In genomic region chr4:132064550-132064949, GRCm38 (mm10) we compare ENCODE assay signal across 20 mouse cellular contexts. TPM values are rescaled to one million over a fixed set of nuclear protein-coding genes. Genes with fewer than 3 reads are reported as not detected.
DNase-seq lines count a peak whose midpoint lies in the region; ATAC-seq and TF ChIP-seq lines count a peak whose summit lies in the region.
"Had no signal": no experiment of that assay in that cellular context is flagged by ENCODE, and none has a peak within 500 bp of the region (broad histone marks: within the 10 kb centered on the region; RNA-seq: fewer than 3 reads in every experiment).

No protein-coding gene starts in this region.

- WGBS in heart, embryonic 13.5 days, result 84% methylated on average over 5 of the region's 5 CpGs
- WGBS in liver, embryonic 14.5 days (ENCODE audit: insufficient replicate concordance), result 62% methylated on average over 5 of the region's 5 CpGs
- 70% methylated on average over 5 of the region's 5 CpGs for WGBS in stomach, postnatal 0 days
- WGBS in forebrain, embryonic 16.5 days, result 95% methylated on average over 5 of the region's 5 CpGs

- no peak overlapping the region for H3K9ac ChIP-seq in heart, embryonic 13.5 days
- peak overlapping the region; percentile 6; the same call in 1 of the 2 replicates for H3K9ac ChIP-seq in liver, embryonic 14.5 days (replicated peaks)
- no peak overlapping the region for H3K9ac ChIP-seq in stomach, postnatal 0 days (ENCODE audit: low read length)
- H3K9ac ChIP-seq in forebrain, embryonic 16.5 days (replicated peaks; ENCODE audit: low read depth, low read length), result no peak overlapping the region
- H3K9ac ChIP-seq: embryonic facial prominence, embryonic 13.5 days; forebrain, embryonic 13.5 days; heart, embryonic 15.5 days; lung, embryonic 14.5 days had no signal

- no peak for TF ChIP-seq EP300 in liver, embryonic 14.5 days (IDR thresholded peaks at IDR 0.05; ENCODE audit: low read depth)
- no peak for TF ChIP-seq EP300 in stomach, postnatal 0 days (optimal IDR thresholded peaks at IDR 0.05)

- H3K4me2 ChIP-seq in heart, embryonic 13.5 days, result peak overlapping the region; percentile 88
- H3K4me2 ChIP-seq in liver, embryonic 14.5 days (ENCODE audit: low read depth), result peak overlapping the region; percentile 100
- no peak overlapping the region for H3K4me2 ChIP-seq in stomach, postnatal 0 days (replicated peaks; ENCODE audit: low read depth)
- H3K4me2 ChIP-seq in forebrain, embryonic 16.5 days (ENCODE audit: low read length), result no peak overlapping the region
- H3K4me2 ChIP-seq: embryonic facial prominence, embryonic 13.5 days; forebrain, embryonic 13.5 days; heart, embryonic 15.5 days; lung, embryonic 14.5 days had no signal

- no peak for DNase-seq in heart, adult 8-10 months (ENCODE audit: low spot score)
- peak; percentile 30 for DNase-seq in lung, postnatal 36 days
- no peak for DNase-seq in lung, postnatal 14 days
- DNase-seq in liver, embryonic 14.5 days (ENCODE audit: low read depth in 3 of 3, low spot score in 3 of 3), result no peak
- DNase-seq in stomach, postnatal 0 days (ENCODE audit: low spot score), result peak; percentile 59
- DNase-seq: adrenal gland, postnatal 25 days; cerebellum, adult 8-10 months; kidney, postnatal 10 days; lung, embryonic 14.5 days; thymus, postnatal 25 days had no signal

- no peaks in the 10 kb centered on the region for H3K36me3 ChIP-seq in heart, embryonic 13.5 days
- peaks cover 77% of the 10 kb centered on the region for H3K36me3 ChIP-seq in liver, embryonic 14.5 days (replicated peaks; ENCODE audit: control insufficient read depth, insufficient read depth, low read depth)
- H3K36me3 ChIP-seq in stomach, postnatal 0 days (ENCODE audit: control insufficient read depth, insufficient read depth, low read length), result no peaks in the 10 kb centered on the region
- no peaks in the 10 kb centered on the region for H3K36me3 ChIP-seq in forebrain, embryonic 16.5 days (ENCODE audit: control insufficient read depth, insufficient read depth)
- H3K36me3 ChIP-seq: embryonic facial prominence, embryonic 13.5 days; heart, embryonic 15.5 days had no signal

- no peak overlapping the region for H3K27ac ChIP-seq in heart, embryonic 13.5 days (replicated peaks)
- H3K27ac ChIP-seq in liver, embryonic 14.5 days, result peak overlapping the region; percentile 50
- peak overlapping the region; percentile 74 for H3K27ac ChIP-seq in stomach, postnatal 0 days (replicated peaks)
- no peak overlapping the region for H3K27ac ChIP-seq in forebrain, embryonic 16.5 days (ENCODE audit: low read length)
- H3K27ac ChIP-seq: embryonic facial prominence, embryonic 13.5 days; forebrain, embryonic 13.5 days; heart, embryonic 15.5 days; hindbrain, postnatal 0 days had no signal

- peak overlapping the region; percentile 31 for H3K4me3 ChIP-seq in heart, embryonic 13.5 days
- H3K4me3 ChIP-seq in liver, embryonic 14.5 days (ENCODE audit: insufficient read depth in 1 of 2, low read depth in 2 of 2, low read length in 2 of 2), result peak overlapping the region in 1 of 2 experiments; percentile 17; a peak in 2 of 4 replicates
- H3K4me3 ChIP-seq in stomach, postnatal 0 days (ENCODE audit: low read depth, low read length), result no peak overlapping the region
- no peak overlapping the region for H3K4me3 ChIP-seq in forebrain, embryonic 16.5 days (replicated peaks; ENCODE audit: low read length)
- H3K4me3 ChIP-seq: embryonic facial prominence, embryonic 13.5 days; forebrain, embryonic 13.5 days; heart, embryonic 15.5 days had no signal

- no peaks in the 10 kb centered on the region for H3K9me3 ChIP-seq in heart, embryonic 13.5 days
- H3K9me3 ChIP-seq in liver, embryonic 14.5 days (ENCODE audit: control insufficient read depth, low read length), result no peaks in the 10 kb centered on the region
- H3K9me3 ChIP-seq in stomach, postnatal 0 days (ENCODE audit: control insufficient read depth, low read length), result no peaks in the 10 kb centered on the region
- no peaks in the 10 kb centered on the region for H3K9me3 ChIP-seq in forebrain, embryonic 16.5 days (ENCODE audit: control insufficient read depth, low read length)
- H3K9me3 ChIP-seq: embryonic facial prominence, embryonic 13.5 days; forebrain, embryonic 13.5 days; heart, embryonic 15.5 days had no signal

- H3K4me1 ChIP-seq in heart, embryonic 13.5 days, result peaks cover 82% of the 10 kb centered on the region
- H3K4me1 ChIP-seq in liver, embryonic 14.5 days (replicated peaks; ENCODE audit: control insufficient read depth in 2 of 2, insufficient read depth in 2 of 2, low read length in 1 of 2), result peaks cover 90 to 94% of the 10 kb centered on the region in 2 experiments
- no peaks in the 10 kb centered on the region for H3K4me1 ChIP-seq in stomach, postnatal 0 days (replicated peaks; ENCODE audit: control insufficient read depth, insufficient read depth)
- peaks cover 5% of the 10 kb centered on the region for H3K4me1 ChIP-seq in forebrain, embryonic 16.5 days (replicated peaks; ENCODE audit: control insufficient read depth, insufficient read depth, low read length)

- no peak for TF ChIP-seq CTCF in liver, embryonic 14.5 days (IDR thresholded peaks at IDR 0.05; ENCODE audit: low read depth)
- no peak for TF ChIP-seq CTCF in stomach, postnatal 0 days (IDR thresholded peaks at IDR 0.05; ENCODE audit: low read depth)

- no peak for ATAC-seq in heart, embryonic 13.5 days (ENCODE audit: extremely low read depth, insufficient number of reproducible peaks, low FRiP score, low TSS enrichment)
- ATAC-seq in liver, embryonic 14.5 days (ENCODE audit: insufficient read depth), result no peak
- peak; percentile 85 for ATAC-seq in stomach, postnatal 0 days (ENCODE audit: low FRiP score, low TSS enrichment)
- ATAC-seq in forebrain, embryonic 16.5 days, result no peak
- no peak for ATAC-seq in cerebellum, adult (ENCODE audit: insufficient number of reproducible peaks, low FRiP score, low TSS enrichment)
- ATAC-seq: forebrain, embryonic 13.5 days; hindbrain, postnatal 0 days; midbrain, embryonic 16.5 days had no signal

- H3K27me3 ChIP-seq in heart, embryonic 13.5 days (replicated peaks), result no peaks in the 10 kb centered on the region
- no peaks in the 10 kb centered on the region for H3K27me3 ChIP-seq in liver, embryonic 14.5 days (ENCODE audit: control insufficient read depth, insufficient read depth, low read length)
- no peaks in the 10 kb centered on the region for H3K27me3 ChIP-seq in stomach, postnatal 0 days (ENCODE audit: control insufficient read depth, insufficient read depth, low read length)
- H3K27me3 ChIP-seq in forebrain, embryonic 16.5 days (replicated peaks; ENCODE audit: control insufficient read depth, insufficient read depth, low read length), result peaks cover 3% of the 10 kb centered on the region; the same call in 1 of the 2 replicates
- H3K27me3 ChIP-seq: embryonic facial prominence, embryonic 13.5 days; heart, embryonic 15.5 days had no signal

RNA-seq across cellular contexts. Expression of gene Gm10300, which starts 9.9 kb away (rescaled TPM):
- polyA plus RNA-seq in heart, embryonic 13.5 days (2015; fragmentation: Nextera tagmentation; extraction: Ambion mirVana), result 0.08 and 0.13 TPM in 2 replicates
- total RNA-seq in heart, adult 8-10 months (2022), result under 1 TPM in 3 of 4 experiments, not detected in 1; 0.12 to 0.29 (median 0.13) TPM
- 0.11 and 0.15 TPM in 2 replicates for polyA plus RNA-seq in liver, embryonic 14.5 days (2012; rRNA removed)
- 0.32 and 0.40 TPM in 2 replicates for polyA plus RNA-seq in liver, embryonic 14.5 days (2014; fragmentation: Nextera tagmentation; extraction: Ambion mirVana)
- 0.12 TPM in 1 of 2 replicates, not detected in the other for polyA plus RNA-seq in stomach, postnatal 0 days (2015; fragmentation: Nextera tagmentation; extraction: Ambion mirVana)
- not detected in 2 replicates for polyA plus RNA-seq in forebrain, embryonic 16.5 days (2015; fragmentation: Nextera tagmentation; extraction: Ambion mirVana)
- total RNA-seq: hindbrain, postnatal 0 days; layer of hippocampus, postnatal 10 days had no signal
- polyA plus RNA-seq: C2C12; forebrain, embryonic 13.5 days; hindbrain, postnatal 0 days; midbrain, embryonic 16.5 days had no signal

RNA-seq across cellular contexts. Expression of gene Epb41, which starts 10.6 kb away (rescaled TPM):
- polyA plus RNA-seq in heart, embryonic 13.5 days (2015; fragmentation: Nextera tagmentation; extraction: Ambion mirVana), result 58.5 and 76.5 TPM in 2 replicates
- total RNA-seq in heart, adult 8-10 months (2022), result 100 to 1,000 TPM; 117 to 139 (median 131) TPM
- polyA plus RNA-seq in liver, embryonic 14.5 days (2012; rRNA removed), result 105 and 113 TPM in 2 replicates
- 153 and 166 TPM in 2 replicates for polyA plus RNA-seq in liver, embryonic 14.5 days (2014; fragmentation: Nextera tagmentation; extraction: Ambion mirVana)
- 24.3 and 26.7 TPM in 2 replicates for polyA plus RNA-seq in stomach, postnatal 0 days (2015; fragmentation: Nextera tagmentation; extraction: Ambion mirVana)
- polyA plus RNA-seq in forebrain, embryonic 16.5 days (2015; fragmentation: Nextera tagmentation; extraction: Ambion mirVana), result 74.1 and 91.8 TPM in 2 replicates

Comparison
In these comparisons a context has a peak if more than half of its experiments do, and no peak if none do; other contexts are left out.
1. DNase-seq: peak in lung, postnatal 36 days (single experiment) and stomach, postnatal 0 days (single experiment); none in heart, adult 8-10 months (single experiment), lung, postnatal 14 days (single experiment) and liver, embryonic 14.5 days (0 of 3).
2. H3K27ac ChIP-seq: peak in liver, embryonic 14.5 days (single experiment) and stomach, postnatal 0 days (single experiment); none in heart, embryonic 13.5 days (single experiment) and forebrain, embryonic 16.5 days (single experiment).
3. H3K4me2 ChIP-seq: peak in heart, embryonic 13.5 days (single experiment) and liver, embryonic 14.5 days (single experiment); none in stomach, postnatal 0 days (single experiment) and forebrain, embryonic 16.5 days (single experiment).